Mouse (Mus musculus) CD8-positive naive resting alpha-beta T cell, adult 2 months (primary cell): ENCODE results near the gene Capn9.

Experiments
- DNase-seq, 2 experiments: peaks; one replicate each; pipeline ENCODE4 v3.0.0; 2022; ENCODE audit warnings: low read depth in 2 of 2, low spot score in 2 of 2

The Capn9 gene

DNA sequence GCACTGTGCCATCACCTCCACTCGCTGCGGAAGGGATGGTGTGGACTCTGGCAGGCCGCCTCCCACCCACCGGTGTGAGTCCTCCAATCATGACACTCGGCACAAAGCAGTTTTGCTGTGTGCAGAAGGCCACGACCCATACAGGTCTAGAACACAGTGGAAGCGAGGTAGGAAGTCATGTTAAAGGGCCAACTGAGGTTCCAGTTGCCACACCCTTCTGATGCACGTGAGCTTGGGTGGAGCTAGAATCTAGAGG lies 59.3 kb downstream of the Capn9 start:
- no peak for DNase-seq

DNA sequence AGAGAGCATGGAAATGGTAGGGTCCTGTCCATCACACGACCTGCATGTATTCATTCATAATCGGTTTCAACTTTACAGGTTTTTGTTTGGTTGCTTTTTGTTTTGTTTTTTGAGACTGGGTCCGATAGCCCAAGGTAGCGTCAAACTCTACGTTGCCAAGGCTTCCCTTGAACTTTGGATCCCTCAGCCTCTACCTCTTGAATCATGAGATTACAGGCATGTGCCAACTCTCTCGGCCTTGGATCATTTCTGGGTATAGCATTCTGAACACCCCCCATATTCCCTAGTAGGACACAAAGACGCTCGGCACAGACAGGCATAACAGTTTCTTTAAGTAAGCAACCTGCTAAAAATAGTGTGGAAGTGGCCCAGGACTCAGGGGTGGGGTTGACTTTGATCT lies 65.7 kb downstream of the Capn9 start:
- DNase-seq, result no peak

DNA sequence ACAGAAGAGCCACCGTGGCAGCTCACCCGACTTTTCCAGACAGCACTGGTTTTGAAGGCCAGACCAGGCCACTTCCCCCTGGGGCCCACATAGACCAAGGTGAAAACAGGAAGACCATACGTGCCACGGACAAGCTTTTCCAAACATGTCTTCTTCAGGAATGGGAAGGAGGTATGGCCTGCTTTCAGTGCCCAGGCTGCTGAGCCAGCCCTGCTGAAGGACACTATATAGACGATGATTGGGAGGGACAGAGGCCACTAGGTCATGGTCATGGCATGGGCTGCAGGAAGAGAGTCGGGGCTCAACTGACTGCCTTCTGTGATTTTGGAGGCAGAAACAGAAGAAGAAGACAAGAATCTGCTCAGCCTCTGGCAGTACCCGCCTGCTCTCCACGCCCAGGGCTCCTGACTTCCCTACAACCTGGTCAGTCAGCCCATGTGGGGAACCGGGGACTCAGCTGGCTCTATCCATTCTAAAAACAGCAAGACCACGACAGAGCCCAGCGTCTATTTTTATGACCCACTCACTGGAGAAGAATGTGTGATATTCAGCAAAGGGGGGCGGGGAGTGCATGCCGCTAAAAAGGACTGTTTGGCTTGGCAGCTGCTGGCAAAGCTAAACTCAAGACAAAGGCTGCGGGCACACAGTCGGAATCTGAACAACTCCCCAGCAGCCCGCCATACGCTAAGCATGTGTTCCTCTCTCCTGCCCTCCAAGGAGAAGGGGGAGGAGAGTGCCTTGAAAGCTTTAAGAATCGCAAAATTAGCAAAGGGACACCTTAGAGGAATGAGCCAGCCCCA lies 67.8 kb downstream of the Capn9 start:
- DNase-seq, result no peak

DNA sequence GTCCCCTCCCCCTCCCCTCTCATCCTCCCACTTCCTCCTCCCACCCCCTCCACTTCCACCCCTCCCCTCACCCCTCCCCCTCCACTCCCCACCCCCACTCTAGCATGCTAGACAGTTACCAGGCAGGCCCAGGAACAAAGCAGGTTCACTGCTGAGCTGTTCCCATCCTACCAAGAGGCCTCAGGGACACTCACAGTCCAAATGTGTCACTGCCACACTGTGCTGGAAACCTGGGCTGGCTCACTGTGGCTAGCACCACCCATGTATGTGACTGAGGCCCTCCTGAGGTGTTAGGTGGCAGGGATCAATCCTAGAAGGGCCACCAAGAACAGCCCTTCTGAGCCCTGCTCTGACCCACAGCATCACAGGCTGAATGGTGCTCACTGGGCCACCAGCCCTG lies 72.4 kb downstream of the Capn9 start:
- no peak for DNase-seq

DNA sequence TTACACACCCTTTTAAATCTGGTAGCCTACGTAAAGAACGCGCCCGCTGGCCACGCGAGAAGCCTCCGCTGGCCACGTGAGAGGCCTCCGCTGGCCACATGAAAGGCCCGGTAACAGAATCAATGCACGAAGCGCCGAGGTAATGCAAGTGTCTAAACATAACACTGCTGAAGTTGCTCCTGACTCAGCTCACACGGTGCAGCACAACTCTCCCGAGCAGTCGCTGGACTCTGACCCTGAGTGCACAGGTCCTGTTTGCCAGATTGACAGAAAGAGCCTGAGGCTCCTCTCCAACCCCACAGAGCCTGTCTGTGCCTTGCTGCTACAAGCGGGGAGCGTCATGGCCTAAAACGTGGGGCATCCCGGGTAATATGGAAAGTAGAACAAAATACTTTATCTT lies 75.9 kb downstream of the Capn9 start:
- no peak for DNase-seq

DNA sequence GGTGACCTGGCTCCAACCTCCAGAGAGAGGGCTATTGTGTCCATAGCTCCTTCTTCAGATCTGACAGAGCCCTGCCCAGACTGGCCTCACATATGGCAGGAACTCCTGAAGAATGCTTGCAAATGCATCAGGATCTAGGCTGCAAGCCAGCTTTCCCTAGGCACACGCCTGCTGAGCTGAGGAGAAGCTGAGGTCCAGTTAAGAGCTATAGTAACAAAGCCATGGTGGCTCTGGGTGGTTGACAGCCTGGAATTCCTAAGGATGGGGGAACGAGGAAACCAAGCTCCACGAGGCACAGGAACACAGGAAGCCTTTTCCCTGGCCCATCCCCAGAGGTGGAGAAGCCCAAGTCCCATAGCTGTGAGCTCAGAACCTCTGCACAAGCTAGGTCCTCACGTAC lies 76.6 kb downstream of the Capn9 start:
- DNase-seq, result no peak

DNA sequence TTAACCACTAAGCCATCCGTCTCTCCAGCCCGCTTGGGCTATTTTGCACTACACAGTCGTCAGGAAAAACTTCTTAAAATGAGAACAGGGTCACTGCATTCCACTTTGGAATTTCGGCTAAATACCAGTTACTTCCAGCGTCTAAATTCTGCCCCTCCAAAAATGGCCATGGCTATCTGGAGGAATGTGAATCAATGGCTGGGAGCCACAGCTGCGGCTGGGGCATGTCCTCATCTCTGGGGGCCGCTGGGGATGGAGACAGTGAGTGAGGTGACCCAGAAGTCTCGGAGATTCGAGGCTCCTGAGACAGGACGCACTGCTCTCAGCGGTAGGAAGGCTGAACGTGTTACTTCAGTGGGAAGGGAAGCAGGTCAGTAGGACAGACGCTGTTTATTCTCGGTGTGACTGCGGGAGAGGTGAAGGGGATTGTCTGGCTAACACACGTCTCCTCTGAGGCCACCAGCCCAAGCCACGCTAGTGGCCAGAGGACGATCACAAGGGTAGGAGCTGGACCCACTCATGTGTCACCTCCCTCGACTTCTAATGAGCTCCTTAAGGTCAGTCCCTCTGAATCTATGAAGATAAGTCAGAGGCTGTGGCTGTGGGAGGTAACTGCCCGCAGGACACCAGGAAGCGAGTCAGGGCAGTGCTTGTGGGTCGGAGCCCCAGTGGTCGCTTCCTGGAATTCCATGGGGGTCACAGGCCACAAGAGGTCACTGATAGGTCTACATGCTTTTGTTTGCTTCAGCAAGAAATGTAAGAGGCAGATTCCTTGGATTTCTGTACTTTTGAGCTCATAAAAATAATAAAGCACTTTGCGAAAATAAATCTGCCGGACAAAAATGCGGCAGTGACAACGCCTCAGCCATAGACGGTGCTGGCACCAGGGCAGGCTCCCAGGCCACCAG lies 77.9 kb downstream of the Capn9 start:
- no peak for DNase-seq

DNA sequence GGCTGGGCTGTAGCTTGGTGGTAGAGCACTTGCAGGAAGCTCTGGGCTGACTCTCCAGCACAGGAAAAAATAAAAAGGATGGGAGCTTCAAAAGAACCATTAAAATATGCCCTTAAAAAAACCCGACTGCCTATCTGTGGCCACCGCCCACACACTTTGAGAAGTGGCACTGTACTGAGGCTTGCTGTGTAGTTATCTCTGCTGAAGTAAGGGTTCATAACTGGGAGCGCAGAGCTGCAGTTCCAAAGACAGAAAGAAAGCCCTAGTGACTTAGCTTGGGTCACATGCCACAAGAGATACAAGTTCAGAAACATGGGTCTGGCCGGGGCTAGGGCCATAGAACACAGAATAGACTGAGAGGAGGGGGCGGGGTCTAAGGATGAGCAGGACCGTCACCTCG lies 82.0 kb downstream of the Capn9 start:
- no peak for DNase-seq

DNA sequence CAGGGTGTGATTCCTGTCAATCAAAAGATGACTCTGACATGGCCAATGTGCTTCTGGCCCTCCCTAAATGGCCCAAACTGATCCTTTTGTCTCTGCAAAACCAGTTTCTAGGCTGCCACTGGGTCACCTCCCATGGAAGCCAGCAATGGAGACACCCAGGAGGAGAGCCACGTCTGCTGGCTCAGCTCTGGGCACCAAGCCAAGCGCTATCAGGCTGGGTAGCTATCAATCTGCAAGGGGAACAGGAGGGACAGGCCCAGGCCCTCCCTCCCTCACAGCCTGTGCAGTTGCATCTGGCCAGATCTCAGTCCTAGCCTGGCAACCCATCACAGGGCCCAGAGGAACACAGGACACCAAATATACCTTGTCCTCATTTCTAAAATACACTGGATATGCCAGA lies 82.5 kb downstream of the Capn9 start:
- no peak for DNase-seq

DNA sequence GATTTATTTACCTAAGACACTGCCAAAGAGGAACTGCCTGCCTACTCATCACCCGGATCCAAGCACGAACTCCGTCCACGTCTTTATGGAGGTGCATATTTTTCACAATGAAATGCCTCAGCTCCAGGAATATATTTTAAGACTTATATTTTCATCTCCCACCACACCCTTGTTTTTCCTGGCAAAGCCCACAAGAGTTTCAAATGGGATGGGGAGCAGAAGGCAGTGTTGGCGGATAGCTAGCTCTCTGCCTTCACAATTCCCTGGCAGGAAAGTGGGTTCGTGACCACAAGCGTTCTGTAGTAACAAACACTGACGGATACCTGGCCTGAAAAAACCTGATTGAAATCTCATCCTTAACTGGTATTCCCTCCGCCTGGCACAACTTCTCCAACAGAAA lies 85.9 kb downstream of the Capn9 start:
- DNase-seq, result no peak

DNA sequence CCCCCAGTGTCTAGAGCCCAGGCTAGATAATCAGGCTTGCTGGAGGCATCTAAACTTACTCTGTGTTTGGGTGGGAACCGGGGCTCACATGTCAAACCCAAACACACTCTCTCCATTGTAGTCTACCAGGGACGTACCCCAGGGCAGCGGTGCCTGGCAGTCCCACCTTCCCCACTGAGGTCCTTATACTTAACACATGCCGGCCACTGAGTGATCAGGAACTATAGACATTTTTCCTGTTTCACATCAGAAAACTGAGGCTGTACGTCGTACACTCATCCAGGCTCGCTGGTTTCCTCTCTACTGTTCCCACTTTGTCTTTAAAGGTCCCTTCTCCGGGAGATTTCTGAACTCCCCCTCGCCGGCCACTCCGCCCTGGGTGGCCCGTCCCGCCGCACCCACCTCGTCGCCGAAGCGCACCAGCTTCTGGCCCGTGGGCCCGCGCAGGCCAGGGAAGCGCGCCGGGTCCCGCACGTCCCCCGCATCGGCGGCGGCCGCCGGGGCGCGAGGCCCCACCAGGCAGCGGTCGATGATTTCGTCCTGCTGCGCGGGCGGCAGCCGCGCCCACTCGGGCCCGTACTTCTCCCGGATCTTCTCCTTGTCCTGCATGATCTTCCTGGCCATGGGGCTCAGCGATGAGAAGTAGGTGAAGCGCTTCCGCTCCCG lies 86.7 kb downstream of the Capn9 start:
- DNase-seq, result peak in 1 of 2 experiments; percentile 5

DNA sequence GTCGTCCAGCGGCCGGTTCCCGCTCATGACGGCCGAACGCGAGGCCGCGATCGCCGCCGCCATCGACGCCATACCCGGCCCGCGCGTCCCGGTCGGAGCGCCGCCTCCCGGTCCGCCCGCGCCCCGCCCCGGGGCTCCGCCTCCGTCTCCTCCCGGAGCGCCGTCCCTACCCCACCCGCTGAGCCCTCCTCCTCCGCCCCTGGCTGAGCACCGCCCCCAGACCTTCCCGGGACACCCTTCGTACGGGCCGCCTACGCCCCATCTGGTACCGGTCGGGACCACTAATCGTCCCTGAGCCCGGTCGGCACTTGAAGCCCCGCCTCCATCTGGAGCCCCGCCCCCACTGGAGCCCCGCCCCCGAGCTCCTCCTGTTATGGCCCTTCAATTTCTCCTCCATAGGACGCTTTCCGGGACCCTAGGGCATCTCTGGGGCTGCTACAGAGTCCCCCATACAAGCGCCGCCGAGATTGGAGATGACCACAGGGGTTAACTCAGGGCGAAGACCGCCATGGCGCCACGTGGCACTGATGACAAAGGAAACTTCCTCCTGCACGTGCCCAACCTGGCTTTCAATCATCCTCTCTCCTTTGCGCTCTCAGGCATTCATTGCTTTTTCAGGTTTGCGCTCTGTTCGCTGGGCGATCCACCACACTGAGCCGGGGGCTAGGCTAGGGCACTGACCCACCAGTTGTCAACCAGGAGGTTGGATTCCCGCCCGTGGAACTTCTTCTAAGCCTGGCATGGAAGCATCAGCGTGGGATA lies 87.4 kb downstream of the Capn9 start, which contains the start of gene 2310022B05Rik:
Gene 2310022B05Rik (minus strand): TSS at position 258 of the 762 bp plus-strand sequence.
- peak; percentile 61 to 77 for DNase-seq

DNA sequence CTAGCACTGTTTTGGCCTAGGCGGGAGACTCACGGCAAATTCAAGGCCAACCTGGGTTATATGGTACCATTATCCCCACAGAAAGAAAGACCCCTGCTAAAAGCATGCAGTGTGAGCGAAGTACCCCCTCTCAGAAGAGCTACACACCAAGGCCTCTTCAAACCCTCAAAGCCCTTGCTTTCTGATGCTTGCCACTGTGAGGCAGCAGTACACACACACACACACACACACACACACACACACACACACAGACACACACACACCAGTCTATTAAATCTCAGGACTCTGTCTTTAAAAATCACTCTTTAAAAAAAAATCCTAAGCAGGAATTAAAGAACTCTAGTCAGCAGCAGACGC lies 87.9 kb downstream of the Capn9 start:
- no peak for DNase-seq

DNA sequence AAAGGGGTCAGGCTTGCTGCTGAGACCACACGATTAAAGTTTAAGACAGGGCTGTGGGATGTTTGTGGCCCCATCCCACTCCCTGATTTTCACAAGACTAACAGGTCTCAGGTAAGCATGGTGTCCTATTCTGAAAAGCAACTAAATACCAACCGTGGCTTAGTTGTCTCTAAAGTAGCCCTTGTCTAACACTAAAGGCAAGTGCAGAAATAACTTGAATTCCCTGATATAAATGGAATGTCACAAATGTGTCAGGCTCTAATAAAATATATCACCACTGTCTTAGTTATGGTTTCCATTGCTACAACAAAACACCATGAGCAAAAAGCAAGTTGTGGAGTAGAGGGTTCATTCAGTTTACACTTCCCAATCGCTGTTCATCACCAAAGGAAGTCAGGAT lies 88.5 kb downstream of the Capn9 start:
- no peak for DNase-seq
